Mouse (Mus musculus): ENCODE measurements at regions not wholly inside any gene's neighbourhood (a gene's known extent, or its start where the extent isn't known, plus 50 kb on each side); places are given as distances from the start of the nearest gene placed in this dataset.

DNA sequence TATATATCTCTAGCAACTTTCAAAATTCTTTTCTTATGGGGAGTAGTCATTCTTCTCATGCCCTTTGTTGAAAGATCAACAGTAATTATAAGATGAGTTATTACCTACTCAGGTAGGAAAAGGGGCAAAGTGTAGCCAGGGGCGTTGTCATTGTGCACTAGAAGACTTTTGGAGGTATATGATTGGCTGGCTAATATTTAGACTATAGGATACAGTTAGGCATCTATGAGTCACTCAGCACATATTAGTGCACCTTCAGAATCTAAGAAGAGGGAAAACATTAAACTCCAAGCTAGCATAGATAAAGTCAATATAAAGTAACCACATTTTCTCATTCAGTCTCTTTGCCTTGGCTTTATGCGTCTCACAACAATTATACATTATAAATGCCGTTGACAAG, 199.8 kb downstream of the Plk2 start:
- Histone ChIP-seq H3K4me1 (replicated peaks) (no peaks in the 10 kb centered on the region), H3K27me3 (no peaks in the 10 kb centered on the region), H3K4me2 (no peak overlapping the region), H3K36me3 (no peaks in the 10 kb centered on the region), H3K4me3 (no peak overlapping the region), H3K9ac (no peak overlapping the region), H3K27ac (no peak overlapping the region), H3K9me3 (replicated peaks) (no peaks in the 10 kb centered on the region)
- 91% methylated on average over 3 of the region's 3 CpGs for WGBS
- no peak for ATAC-seq (replicated peaks; ENCODE audit: insufficient number of reproducible peaks, insufficient read depth, low FRiP score, low read depth)

DNA sequence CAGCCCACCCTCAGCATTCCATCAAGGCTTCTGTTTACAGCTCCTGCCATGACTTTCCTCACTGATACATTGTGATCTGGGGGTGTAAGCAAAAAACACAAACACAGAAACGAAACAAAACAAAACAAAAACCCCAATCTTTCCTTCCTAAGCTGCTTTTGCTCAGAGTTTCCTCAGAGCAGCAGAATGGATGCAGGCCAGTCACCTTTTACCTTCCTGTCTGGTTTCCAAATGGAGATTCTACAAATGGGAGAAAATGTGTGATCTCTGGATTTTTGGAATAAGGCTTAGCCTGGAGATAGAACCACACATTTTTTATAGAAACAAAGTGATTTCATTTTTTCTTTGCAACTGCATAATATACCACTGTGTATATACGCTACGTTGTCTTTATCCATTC, 204.8 kb downstream of the Plk2 start:
- Histone ChIP-seq H3K4me2 (no peak overlapping the region), H3K9me3 (replicated peaks) (no peaks in the 10 kb centered on the region), H3K9ac (no peak overlapping the region), H3K27ac (no peak overlapping the region), H3K36me3 (no peaks in the 10 kb centered on the region), H3K4me1 (replicated peaks) (peaks cover 5% of the 10 kb centered on the region), H3K4me3 (no peak overlapping the region), H3K27me3 (no peaks in the 10 kb centered on the region)
- 78% methylated on average over 3 of the region's 3 CpGs for WGBS
- no peak for ATAC-seq (replicated peaks; ENCODE audit: insufficient number of reproducible peaks, insufficient read depth, low FRiP score, low read depth)

DNA sequence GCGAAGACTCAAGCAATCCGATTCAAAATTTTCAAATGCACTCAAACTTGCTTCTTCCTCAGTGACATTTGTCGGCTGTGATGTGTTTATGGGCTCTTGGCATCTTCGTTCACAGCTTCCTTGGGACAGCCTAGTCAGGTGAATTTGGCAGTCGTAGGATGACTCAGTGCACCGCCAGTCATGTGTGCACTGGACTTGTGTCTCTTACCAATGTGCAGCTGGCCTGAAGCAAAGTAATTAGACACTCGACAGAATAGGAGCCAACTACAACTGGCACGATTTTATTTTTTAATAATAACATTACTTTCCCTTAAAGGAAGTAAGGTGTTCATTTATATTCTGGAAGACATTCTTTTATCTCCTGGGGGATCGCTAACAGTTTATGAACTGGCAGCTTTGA, 205.5 kb downstream of the Plk2 start:
- H3K9ac ChIP-seq: no peak overlapping the region
- H3K27ac ChIP-seq: no peak overlapping the region
- H3K4me2 ChIP-seq: no peak overlapping the region
- H3K9me3 ChIP-seq (replicated peaks): no peaks in the 10 kb centered on the region
- no peak overlapping the region for H3K4me3 ChIP-seq
- no peaks in the 10 kb centered on the region for H3K27me3 ChIP-seq
- 83% methylated on average over 9 of the region's 9 CpGs for WGBS
- H3K36me3 ChIP-seq: no peaks in the 10 kb centered on the region
- ATAC-seq (replicated peaks; ENCODE audit: insufficient number of reproducible peaks, insufficient read depth, low FRiP score, low read depth): no peak
- peaks cover 5% of the 10 kb centered on the region for H3K4me1 ChIP-seq (replicated peaks)

DNA sequence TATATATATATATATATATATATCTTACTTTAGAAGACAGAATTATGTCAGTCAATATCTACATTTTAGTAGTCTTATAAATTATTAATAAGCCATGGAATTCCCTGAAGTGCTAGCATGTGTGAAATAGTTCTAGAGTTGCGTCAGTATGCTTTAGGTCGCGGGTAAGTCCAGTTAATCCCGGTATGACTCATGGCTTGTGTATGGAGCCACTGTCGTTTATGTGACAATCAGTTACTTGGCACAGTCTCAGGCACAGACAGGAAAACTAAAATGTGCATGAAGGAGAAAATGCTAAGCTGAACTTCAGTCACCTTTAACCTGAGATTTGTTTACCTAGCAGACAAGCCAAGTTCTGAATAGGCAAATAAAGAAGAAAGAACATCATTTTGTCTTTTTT, 206.5 kb downstream of the Plk2 start:
- Histone ChIP-seq H3K4me2 (no peak overlapping the region), H3K36me3 (no peaks in the 10 kb centered on the region), H3K9me3 (replicated peaks) (no peaks in the 10 kb centered on the region), H3K9ac (no peak overlapping the region), H3K27me3 (no peaks in the 10 kb centered on the region), H3K4me3 (no peak overlapping the region), H3K4me1 (replicated peaks) (peaks cover 5% of the 10 kb centered on the region), H3K27ac (peak overlapping the region; percentile 38; the same call in 1 of the 2 replicates)
- ATAC-seq (replicated peaks; ENCODE audit: insufficient number of reproducible peaks, insufficient read depth, low FRiP score, low read depth): 0 out of 2 replicates have a peak, but pooled peaks have one; percentile 64
- WGBS: 25% methylated on average over 5 of the region's 5 CpGs

DNA sequence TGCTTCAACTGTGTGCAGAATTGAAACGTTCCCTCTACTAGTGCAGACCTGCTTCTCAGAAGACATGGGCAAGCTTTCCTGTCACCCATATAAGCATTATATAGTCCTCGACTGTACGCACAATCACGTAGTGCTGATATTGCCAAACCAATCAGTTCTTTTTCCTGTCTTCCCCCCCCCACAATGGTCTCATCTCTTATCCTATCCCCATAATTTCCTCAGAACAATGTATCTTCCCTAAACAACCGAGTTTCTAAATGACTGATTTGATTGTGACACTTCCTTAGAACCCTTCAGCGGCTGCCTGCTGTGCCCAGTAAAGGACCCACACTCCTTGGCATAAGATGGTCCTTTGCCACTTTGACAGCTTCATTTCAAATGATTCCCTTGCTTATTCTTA, 207.0 kb downstream of the Plk2 start:
- H3K4me3 ChIP-seq: no peak overlapping the region
- H3K9me3 ChIP-seq (replicated peaks): no peaks in the 10 kb centered on the region
- peak overlapping the region; percentile 38; the same call in 1 of the 2 replicates for H3K27ac ChIP-seq
- ATAC-seq (replicated peaks; ENCODE audit: insufficient number of reproducible peaks, insufficient read depth, low FRiP score, low read depth): no peak
- 70% methylated on average over 6 of the region's 6 CpGs for WGBS
- H3K4me2 ChIP-seq: no peak overlapping the region
- no peaks in the 10 kb centered on the region for H3K36me3 ChIP-seq
- no peak overlapping the region for H3K9ac ChIP-seq
- no peaks in the 10 kb centered on the region for H3K27me3 ChIP-seq
- peaks cover 5% of the 10 kb centered on the region for H3K4me1 ChIP-seq (replicated peaks)

DNA sequence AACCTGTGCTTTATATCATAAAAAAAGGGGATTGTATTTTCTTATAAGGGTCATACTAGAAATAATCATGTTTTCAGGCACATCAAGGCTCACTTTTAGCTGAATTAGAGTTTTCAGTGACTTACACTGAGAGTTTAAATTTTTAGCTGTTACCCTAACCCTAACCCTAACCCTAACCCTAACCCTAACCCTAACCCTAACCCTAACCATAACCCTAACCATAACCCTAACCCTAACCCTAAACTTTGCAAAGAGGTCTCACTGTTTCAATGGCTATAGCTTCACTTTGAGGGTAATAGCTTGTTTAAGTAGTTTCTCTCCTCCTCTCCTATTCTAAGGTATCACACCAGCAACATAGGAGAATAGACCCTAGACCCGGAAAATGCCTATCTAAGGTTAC, 208.0 kb downstream of the Plk2 start:
- 92% methylated on average over 1 of the region's 1 CpGs for WGBS

DNA sequence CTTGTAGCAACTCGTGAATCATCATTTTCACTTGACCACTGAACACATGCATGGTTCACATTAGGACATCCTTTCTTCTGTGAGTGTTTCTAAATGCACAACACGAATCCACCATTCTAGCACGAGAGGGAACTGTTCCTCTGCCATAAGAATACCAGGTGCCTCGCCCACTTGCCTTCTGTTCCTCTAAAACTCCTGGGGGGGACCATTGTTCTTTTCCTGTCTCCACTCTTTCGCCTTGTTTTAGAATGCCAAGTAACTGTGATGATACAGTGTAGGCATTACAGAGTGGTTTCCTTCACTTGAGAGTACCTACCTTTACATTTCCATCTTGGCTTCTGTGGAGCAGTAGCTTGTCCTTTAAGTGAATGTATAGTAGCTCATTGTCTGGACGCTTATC, 224.2 kb downstream of the Plk2 start:
- ATAC-seq (replicated peaks; ENCODE audit: insufficient number of reproducible peaks, insufficient read depth, low FRiP score, low read depth): no peak
- no peak overlapping the region for H3K9ac ChIP-seq
- no peaks in the 10 kb centered on the region for H3K27me3 ChIP-seq
- no peaks in the 10 kb centered on the region for H3K9me3 ChIP-seq (replicated peaks)
- no peak overlapping the region for H3K27ac ChIP-seq
- no peaks in the 10 kb centered on the region for H3K4me1 ChIP-seq (replicated peaks)
- 87% methylated on average over 6 of the region's 6 CpGs for whole genome bisulfite sequencing
- no peaks in the 10 kb centered on the region for H3K36me3 ChIP-seq
- H3K4me3 ChIP-seq: no peak overlapping the region
- no peak overlapping the region for H3K4me2 ChIP-seq

More for the DNA sequence above, 208.0 kb downstream of the Plk2 start:
- no peak for ATAC-seq (replicated peaks; ENCODE audit: insufficient number of reproducible peaks, insufficient read depth, low FRiP score, low read depth)
- Histone ChIP-seq H3K27me3 (no peaks in the 10 kb centered on the region), H3K4me2 (no peak overlapping the region), H3K4me3 (no peak overlapping the region), H3K36me3 (no peaks in the 10 kb centered on the region), H3K27ac (no peak overlapping the region), H3K9me3 (replicated peaks) (no peaks in the 10 kb centered on the region), H3K4me1 (replicated peaks) (peaks cover 5% of the 10 kb centered on the region), H3K9ac (no peak overlapping the region)

DNA sequence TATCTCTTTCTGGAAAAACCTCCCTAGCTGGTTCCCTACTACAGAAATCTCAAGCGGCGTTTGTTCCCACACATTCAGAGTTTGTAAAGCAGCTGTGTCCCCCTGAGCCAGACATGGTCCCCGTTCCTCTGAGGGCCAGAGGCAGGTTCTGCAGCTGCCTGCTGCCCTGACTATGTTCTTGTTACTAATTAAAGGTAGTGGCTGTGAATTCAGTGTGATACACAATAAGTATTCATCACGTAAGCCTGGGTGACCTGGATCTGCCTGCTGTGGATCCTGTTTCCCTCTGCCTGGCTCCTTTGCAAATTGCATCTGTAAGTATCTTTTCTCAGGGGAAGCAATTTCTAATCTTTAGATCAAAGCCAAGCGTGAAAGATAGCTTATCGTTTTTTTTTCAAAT, 232.3 kb downstream of the Plk2 start:
- Histone ChIP-seq H3K4me1 (replicated peaks) (peaks cover 17% of the 10 kb centered on the region), H3K4me3 (no peak overlapping the region), H3K27me3 (no peaks in the 10 kb centered on the region), H3K4me2 (0 out of 2 replicates have a peak overlapping the region, but pooled peaks have one; percentile 21), H3K9ac (no peak overlapping the region), H3K9me3 (replicated peaks) (no peaks in the 10 kb centered on the region), H3K27ac (peak overlapping the region; percentile 59), H3K36me3 (no peaks in the 10 kb centered on the region)
- 41% methylated on average over 6 of the region's 6 CpGs for WGBS
- ATAC-seq (replicated peaks; ENCODE audit: insufficient number of reproducible peaks, insufficient read depth, low FRiP score, low read depth): no peak

DNA sequence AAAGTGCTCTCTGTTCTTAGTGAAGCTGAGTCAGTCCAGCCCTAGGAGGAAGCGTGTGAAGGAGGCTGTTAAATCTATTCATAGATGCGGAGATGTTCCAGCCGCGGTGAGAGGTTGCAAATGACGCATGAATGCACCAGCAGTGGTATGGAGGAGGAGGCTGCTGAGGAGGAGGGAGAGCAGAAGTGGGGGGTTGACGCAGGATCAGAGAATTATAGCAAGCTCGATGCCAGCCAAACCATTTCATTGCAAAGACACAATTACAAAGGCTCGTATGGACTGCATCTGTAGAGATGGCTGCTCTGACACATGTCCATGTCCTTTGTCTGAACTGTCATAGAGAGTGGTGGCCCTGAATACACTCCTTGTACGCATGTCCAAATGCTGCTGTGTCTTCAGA, 232.9 kb downstream of the Plk2 start:
- H3K4me2 ChIP-seq: no peak overlapping the region
- peaks cover 18% of the 10 kb centered on the region for H3K4me1 ChIP-seq (replicated peaks)
- no peak overlapping the region for H3K9ac ChIP-seq
- H3K9me3 ChIP-seq (replicated peaks): no peaks in the 10 kb centered on the region
- WGBS: 48% methylated on average over 9 of the region's 9 CpGs
- no peak overlapping the region for H3K4me3 ChIP-seq
- ATAC-seq (replicated peaks; ENCODE audit: insufficient number of reproducible peaks, insufficient read depth, low FRiP score, low read depth): no peak
- H3K27me3 ChIP-seq: no peaks in the 10 kb centered on the region
- no peaks in the 10 kb centered on the region for H3K36me3 ChIP-seq
- no peak overlapping the region for H3K27ac ChIP-seq

DNA sequence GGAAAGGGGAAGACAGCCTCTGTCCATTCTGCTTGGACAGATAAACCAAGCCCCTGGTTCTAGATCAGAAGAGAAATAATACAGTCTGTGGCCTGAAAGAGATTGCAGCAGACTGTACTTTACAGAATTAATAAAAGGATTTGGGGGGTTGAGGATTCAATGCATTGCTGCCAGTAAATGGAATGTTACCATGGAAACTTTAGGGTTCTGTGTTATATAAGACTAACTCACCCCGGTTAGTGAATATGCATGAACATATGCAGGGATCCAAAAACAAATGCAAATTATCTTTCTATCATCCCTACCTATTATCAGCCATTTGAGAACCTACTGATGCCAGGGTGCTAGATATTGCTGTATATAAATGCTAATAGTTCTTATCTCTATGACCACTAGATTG, 233.4 kb downstream of the Plk2 start:
- no peak overlapping the region for H3K4me3 ChIP-seq
- H3K4me1 ChIP-seq (replicated peaks): peaks cover 23% of the 10 kb centered on the region
- no peak overlapping the region for H3K27ac ChIP-seq
- ATAC-seq (replicated peaks; ENCODE audit: insufficient number of reproducible peaks, insufficient read depth, low FRiP score, low read depth): no peak
- no peak overlapping the region for H3K9ac ChIP-seq
- H3K9me3 ChIP-seq (replicated peaks): no peaks in the 10 kb centered on the region
- H3K27me3 ChIP-seq: no peaks in the 10 kb centered on the region
- H3K4me2 ChIP-seq: no peak overlapping the region
- 87% methylated on average over 1 of the region's 1 CpGs for WGBS
- no peaks in the 10 kb centered on the region for H3K36me3 ChIP-seq

DNA sequence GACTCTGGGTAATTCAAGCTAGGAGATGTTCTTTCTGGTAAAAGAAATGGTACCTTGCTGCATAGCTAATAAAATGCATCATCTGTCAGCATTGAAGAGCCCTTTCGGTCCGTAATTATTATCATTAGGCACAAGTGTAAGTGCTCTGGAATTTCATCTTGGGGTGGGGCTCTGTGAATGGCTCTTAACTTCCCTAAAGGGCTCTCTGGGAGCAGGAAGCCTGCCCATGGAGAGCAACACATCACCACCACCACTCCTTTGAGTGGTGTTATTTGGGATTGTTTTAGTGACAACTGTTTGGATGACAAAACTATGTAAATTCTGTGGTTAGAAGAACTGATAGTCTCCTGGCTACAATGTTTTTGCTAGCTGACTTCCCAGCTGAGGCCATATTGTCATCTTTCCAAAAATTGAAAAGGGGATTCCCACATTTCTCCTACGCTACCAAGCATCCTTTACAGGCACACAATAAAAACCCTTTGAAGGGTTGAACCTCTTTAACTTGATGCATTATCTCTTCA, 238.5 kb downstream of the Plk2 start:
- no peaks in the 10 kb centered on the region for H3K27me3 ChIP-seq
- no peaks in the 10 kb centered on the region for H3K9me3 ChIP-seq (replicated peaks)
- H3K36me3 ChIP-seq: no peaks in the 10 kb centered on the region
- H3K4me1 ChIP-seq (replicated peaks): peaks cover 9% of the 10 kb centered on the region
- no peak overlapping the region for H3K9ac ChIP-seq
- H3K27ac ChIP-seq: no peak overlapping the region
- no peak for ATAC-seq (replicated peaks; ENCODE audit: insufficient number of reproducible peaks, insufficient read depth, low FRiP score, low read depth)
- 57% methylated on average over 3 of the region's 3 CpGs for WGBS
- no peak overlapping the region for H3K4me2 ChIP-seq
- H3K4me3 ChIP-seq: no peak overlapping the region

DNA sequence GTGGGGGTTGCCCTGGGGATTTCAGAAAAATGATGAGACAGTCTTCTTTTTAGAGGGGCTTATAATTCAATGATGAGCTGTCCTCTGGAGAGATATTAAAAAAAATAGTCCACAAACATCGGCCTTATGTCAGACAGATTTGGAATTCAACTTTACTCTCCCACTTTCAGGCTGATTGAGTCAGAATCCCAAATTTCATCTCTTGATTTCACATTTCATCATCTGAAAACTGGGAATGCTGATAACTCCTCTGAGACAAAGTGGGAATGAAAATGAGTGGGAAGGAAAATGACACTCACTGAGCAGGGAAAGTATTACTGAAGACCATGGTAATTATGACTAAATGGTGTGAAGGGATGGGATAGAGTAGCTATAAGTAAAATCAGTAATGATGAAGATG, 239.1 kb downstream of the Plk2 start:
- WGBS: 74% methylated on average over 1 of the region's 1 CpGs
- Histone ChIP-seq H3K27me3 (no peaks in the 10 kb centered on the region), H3K27ac (no peak overlapping the region), H3K4me3 (no peak overlapping the region), H3K9me3 (replicated peaks) (no peaks in the 10 kb centered on the region), H3K9ac (no peak overlapping the region), H3K4me1 (replicated peaks) (peaks cover 9% of the 10 kb centered on the region), H3K4me2 (no peak overlapping the region), H3K36me3 (no peaks in the 10 kb centered on the region)
- no peak for ATAC-seq (replicated peaks; ENCODE audit: insufficient number of reproducible peaks, insufficient read depth, low FRiP score, low read depth)
